In the genomic region with DNA sequence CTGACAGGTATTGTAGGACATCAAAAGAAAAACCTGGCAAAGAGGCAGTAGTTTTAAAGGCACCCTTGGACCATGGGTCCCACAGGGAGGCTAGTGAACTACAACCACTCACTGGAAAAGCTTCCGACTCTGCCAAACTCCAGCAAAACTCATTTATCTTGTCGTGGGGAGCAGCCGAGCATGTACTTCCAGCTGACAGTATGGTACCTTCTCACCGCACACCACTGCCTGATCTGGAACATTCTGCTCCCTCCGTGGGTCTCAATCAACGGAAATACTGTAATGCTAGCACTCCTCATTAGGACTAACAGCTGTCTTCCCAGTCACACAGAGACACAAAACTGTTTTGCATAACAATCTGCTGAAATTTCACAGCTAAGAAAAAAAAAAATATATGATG, we compare ENCODE assay signal across 13 mouse cellular contexts. TPM values are rescaled to one million over a fixed set of nuclear protein-coding genes. Genes with fewer than 3 reads are reported as not detected.
DNase-seq lines count a peak whose midpoint lies in the region; ATAC-seq and TF ChIP-seq lines count a peak whose summit lies in the region.
"Had no signal": no experiment of that assay in that cellular context is flagged by ENCODE, and none has a peak within 500 bp of the region (broad histone marks: within the 10 kb centered on the region; RNA-seq: fewer than 3 reads in every experiment).

No protein-coding gene starts in this region.

- TF ChIP-seq CTCF in thymus, adult 2 months (IDR thresholded peaks at IDR 0.05; ENCODE audit: borderline replicate concordance, control insufficient read depth, extremely low read depth, insufficient read depth, low read length, poor library complexity): no peak

- TF ChIP-seq POLR2A in thymus, adult 2 months (IDR thresholded peaks at IDR 0.05; ENCODE audit: control insufficient read depth, extremely low read depth, insufficient read depth, low read length, poor library complexity): no peak

- 20% methylated on average over 6 of the region's 6 CpGs for WGBS in hindbrain, embryonic 15.5 days
- WGBS in midbrain, embryonic 16.5 days: 54% methylated on average over 6 of the region's 6 CpGs
- WGBS in thymus, adult 2 months: 91% methylated on average over 6 of the region's 6 CpGs

- H3K4me1 ChIP-seq in hindbrain, embryonic 15.5 days (replicated peaks): 0 out of 2 replicates have a peak, but pooled peaks cover 8% of the 10 kb centered on the region
- no peaks in the 10 kb centered on the region for H3K4me1 ChIP-seq in midbrain, embryonic 16.5 days (ENCODE audit: control insufficient read depth, insufficient read depth, low read length)
- H3K4me1 ChIP-seq in thymus, adult 2 months (replicated peaks; ENCODE audit: control insufficient read depth, insufficient read depth, low read length): no peaks in the 10 kb centered on the region
- H3K4me1 ChIP-seq: intestine, embryonic 15.5 days had no signal

- peak overlapping the region; percentile 73 for H3K27ac ChIP-seq in hindbrain, embryonic 15.5 days (replicated peaks)
- 0 out of 2 replicates have a peak overlapping the region, but pooled peaks have one; percentile 26 for H3K27ac ChIP-seq in midbrain, embryonic 16.5 days (ENCODE audit: low read length)
- H3K27ac ChIP-seq in thymus, adult 2 months (ENCODE audit: control insufficient read depth, insufficient read depth, low read length): no peak overlapping the region
- H3K27ac ChIP-seq: heart, embryonic 13.5 days; intestine, embryonic 15.5 days; liver, embryonic 14.5 days had no signal

- no peaks in the 10 kb centered on the region for H3K27me3 ChIP-seq in hindbrain, embryonic 15.5 days
- no peaks in the 10 kb centered on the region for H3K27me3 ChIP-seq in midbrain, embryonic 16.5 days (ENCODE audit: control insufficient read depth, insufficient read depth, low read depth, low read length)
- no peaks in the 10 kb centered on the region for H3K27me3 ChIP-seq in thymus, adult 2 months (ENCODE audit: control insufficient read depth, insufficient read depth, low read length)
- H3K27me3 ChIP-seq: heart, embryonic 13.5 days; intestine, embryonic 15.5 days had no signal

- H3K4me2 ChIP-seq in hindbrain, embryonic 15.5 days: no peak overlapping the region
- no peak overlapping the region for H3K4me2 ChIP-seq in midbrain, embryonic 16.5 days (ENCODE audit: low read length)
- H3K4me2 ChIP-seq: heart, embryonic 13.5 days; intestine, embryonic 15.5 days had no signal

- H3K36me3 ChIP-seq in hindbrain, embryonic 15.5 days: peaks cover 23% of the 10 kb centered on the region
- peaks cover 12% of the 10 kb centered on the region for H3K36me3 ChIP-seq in midbrain, embryonic 16.5 days (ENCODE audit: control insufficient read depth, insufficient read depth, low read length)
- H3K36me3 ChIP-seq in thymus, adult 2 months (ENCODE audit: control insufficient read depth, insufficient read depth, low read length): peaks cover 40% of the 10 kb centered on the region

- no peak overlapping the region for H3K9ac ChIP-seq in hindbrain, embryonic 15.5 days
- no peak overlapping the region for H3K9ac ChIP-seq in midbrain, embryonic 16.5 days (ENCODE audit: low read depth, low read length)
- H3K9ac ChIP-seq: heart, embryonic 13.5 days; intestine, embryonic 15.5 days; liver, embryonic 14.5 days had no signal

- H3K9me3 ChIP-seq in hindbrain, embryonic 15.5 days: no peaks in the 10 kb centered on the region
- H3K9me3 ChIP-seq in midbrain, embryonic 16.5 days (replicated peaks; ENCODE audit: control insufficient read depth, low read length, poor library complexity, severe bottlenecking): no peaks in the 10 kb centered on the region
- H3K9me3 ChIP-seq: heart, embryonic 13.5 days; intestine, embryonic 15.5 days had no signal

- no peak overlapping the region for H3K4me3 ChIP-seq in hindbrain, embryonic 15.5 days
- H3K4me3 ChIP-seq in midbrain, embryonic 16.5 days (ENCODE audit: low read depth, low read length): no peak overlapping the region
- no peak overlapping the region for H3K4me3 ChIP-seq in thymus, adult 2 months (ENCODE audit: control insufficient read depth, insufficient read depth, low read length)
- H3K4me3 ChIP-seq: heart, embryonic 13.5 days; intestine, embryonic 15.5 days had no signal

- peak; percentile 22 for DNase-seq in embryo, embryonic 10.5 days (ENCODE audit: low spot score)
- DNase-seq in embryo, embryonic 10 days (ENCODE audit: low spot score): no peak
- DNase-seq in left cerebral cortex, postnatal 4 days: peak; percentile 16
- DNase-seq in left cerebral cortex, postnatal 10 days (ENCODE audit: extremely low spot score in 1 of 2, low spot score in 2 of 2): no peak
- DNase-seq in cerebellum, adult 18-20 months: no peak
- DNase-seq in thymus, adult 2 months: no peak
- DNase-seq: thymus, adult 18-20 months had no signal

- ATAC-seq in hindbrain, embryonic 15.5 days (ENCODE audit: low FRiP score, low read depth): peak; percentile 89
- ATAC-seq in midbrain, embryonic 16.5 days: no peak
- ATAC-seq: activated CD4-positive, CD25-positive, alpha-beta regulatory T cell, adult 4 months; intestine, embryonic 15.5 days had no signal

- intact Hi-C loops in left cerebral cortex, postnatal 4 days (cut with DNase I): no loop called here
- intact Hi-C loops in left cerebral cortex, postnatal 10 days (cut with DNase I): no loop called here

RNA-seq across cellular contexts. Expression of gene Wdr37, which starts 48.6 kb away (rescaled TPM):
- 10 to 100 TPM; 67.8 to 69.3 TPM for total RNA-seq in left cerebral cortex, postnatal 4 days (2021)
- 10 to 100 TPM; 82.0 to 91.6 TPM for total RNA-seq in left cerebral cortex, postnatal 10 days (2021)
- polyA plus RNA-seq in hindbrain, embryonic 15.5 days (2015; fragmentation: Nextera tagmentation; extraction: Ambion mirVana): 52.1 and 54.1 TPM in 2 replicates
- 57.5 and 58.9 TPM in 2 replicates for polyA plus RNA-seq in midbrain, embryonic 16.5 days (2015; fragmentation: Nextera tagmentation; extraction: Ambion mirVana)
- 35.3 and 46.5 TPM in 2 replicates for polyA plus RNA-seq in thymus, adult 2 months (2012; rRNA removed)

Comparison
In these comparisons a context has a peak if more than half of its experiments do, and no peak if none do; other contexts are left out.
1. DNase-seq: peak in embryo, embryonic 10.5 days (single experiment) and left cerebral cortex, postnatal 4 days (single experiment); none in embryo, embryonic 10 days (single experiment), left cerebral cortex, postnatal 10 days (0 of 2), cerebellum, adult 18-20 months (0 of 2) and thymus, adult 2 months (single experiment).